Mouse (Mus musculus) liver, adult 2 months (tissue): ENCODE measurements around the gene Nelfe.

ENCODE experiments used
- CTCF ChIP-seq: fragments of 200-500 bp; IDR thresholded peaks from 2 replicates; pipeline ENCODE4 v1.5.1; 2011; ENCODE audit warnings: low read depth, low read length, control low read depth
- POLR2A ChIP-seq: fragments of 200-500 bp; IDR thresholded peaks from 2 replicates; pipeline ENCODE4 v1.6.1; 2011; ENCODE audit warnings: low read length, control low read depth; ENCODE audit not compliant: insufficient read depth; ENCODE audit errors: extremely low read depth

GRCm38 (mm10) chr17:34897373-34898159 is 47.4 kb downstream of the Nelfe start:
- TF ChIP-seq CTCF (no peak), POLR2A (no peak)
